Mouse (Mus musculus) naive thymus-derived CD4-positive, alpha-beta T cell, adult 2 months (primary cell): Measurements from ENCODE around the gene Lrsam1.

Experiments
- DNase-seq: peaks from one replicate; pipeline ENCODE4 v3.0.0-alpha.2; 2011; ENCODE audit warnings: low read depth

The Lrsam1 gene

GRCm38 (mm10) chr2:32966689-32967631 lies 5.5 kb upstream of the Lrsam1 start:
- peak; percentile 84 for DNase-seq

DNA sequence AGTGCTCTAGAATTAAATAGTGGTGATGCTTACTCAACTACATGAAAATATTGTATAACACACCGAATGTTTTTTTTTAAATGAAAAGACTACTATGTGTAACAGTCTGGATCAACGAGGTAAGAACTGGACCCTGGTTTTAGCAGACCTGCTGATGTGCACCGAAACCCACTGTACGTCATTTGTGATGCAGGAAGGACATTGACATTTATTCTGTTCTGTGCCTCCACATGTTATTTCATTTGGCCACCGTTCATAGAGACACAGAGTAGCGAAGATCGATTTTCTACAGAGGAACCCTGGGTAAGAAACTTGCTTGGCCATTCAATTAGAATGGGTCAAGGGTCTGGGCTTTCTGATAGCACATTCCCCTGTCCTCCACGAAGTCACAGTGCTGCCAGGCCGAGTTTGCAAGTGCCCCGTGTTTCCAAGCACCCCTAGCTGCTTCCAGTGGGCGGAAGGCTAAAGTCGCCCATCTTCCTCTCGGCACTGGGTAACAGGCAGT lies 4.8 kb upstream of the Lrsam1 start:
- no peak for DNase-seq

GRCm38 (mm10) chr2:32965511-32966183 lies 4.2 kb upstream of the Lrsam1 start:
- DNase-seq: peak; percentile 32

- peak; percentile 20 for DNase-seq
These were observed 3.4 kb upstream of the Lrsam1 start for GRCm38 (mm10) chr2:32964659-32965457.

DNA sequence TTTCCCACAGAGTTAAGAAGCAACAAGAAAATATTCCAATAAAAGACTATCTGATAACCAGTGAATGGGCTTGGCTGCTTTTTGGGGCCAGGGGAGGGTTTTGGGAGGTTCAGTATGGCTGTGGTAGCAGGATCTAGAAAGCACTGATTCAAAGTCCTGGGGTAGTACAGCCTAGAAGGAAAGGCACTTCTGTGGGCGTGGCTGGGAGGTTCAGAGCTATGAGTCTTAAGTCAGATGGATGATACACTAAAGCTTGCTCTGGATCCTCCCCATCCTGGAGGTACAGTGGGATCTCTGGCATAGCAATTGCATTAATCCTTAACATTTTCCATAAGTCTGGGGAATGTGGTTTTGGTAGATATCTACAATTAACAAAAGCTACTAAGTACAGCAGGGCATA lies 2.6 kb upstream of the Lrsam1 start:
- peak; percentile 15 for DNase-seq

DNA sequence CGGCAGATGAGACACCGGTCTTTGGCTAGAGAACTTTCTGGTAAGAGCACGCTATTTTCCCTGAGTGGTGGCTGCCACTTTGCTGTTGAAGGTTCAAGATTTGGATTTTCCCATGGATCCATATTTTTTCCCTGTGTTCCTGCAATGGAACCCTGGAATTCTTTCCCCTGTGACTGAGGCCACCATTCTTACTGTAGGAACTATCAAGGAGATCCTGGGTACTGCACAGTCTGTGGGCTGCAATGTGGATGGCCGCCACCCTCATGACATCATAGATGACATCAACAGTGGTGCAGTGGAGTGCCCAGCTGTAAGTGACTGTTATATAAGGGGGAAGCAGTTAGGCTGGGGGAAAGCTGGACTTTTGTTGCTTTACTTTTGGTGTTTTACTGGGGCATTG lies 2.1 kb upstream of the Lrsam1 start:
- DNase-seq: peak; percentile 15

DNA sequence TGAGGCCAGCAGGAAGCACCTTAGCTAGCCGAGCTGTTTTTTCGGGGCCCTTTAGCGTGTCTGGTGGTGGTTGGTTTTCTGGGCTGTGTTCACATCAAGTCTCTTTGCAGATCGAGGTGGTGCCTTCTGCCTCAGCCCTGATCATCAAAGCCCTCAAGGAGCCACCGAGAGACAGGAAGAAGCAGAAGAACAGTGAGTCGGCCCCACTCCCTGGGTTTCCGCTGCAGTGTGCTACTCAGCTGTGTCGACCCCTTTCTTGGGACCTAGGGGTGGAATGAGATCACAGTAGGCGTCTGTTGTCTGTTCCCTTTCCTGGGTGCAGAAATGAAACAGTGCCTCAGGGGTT lies 1.4 kb upstream of the Lrsam1 start:
- peak; percentile 76 for DNase-seq

- no peak for DNase-seq
These were observed 854 bp upstream of the Lrsam1 start for GRCm38 (mm10) chr2:32962062-32962874.

DNA sequence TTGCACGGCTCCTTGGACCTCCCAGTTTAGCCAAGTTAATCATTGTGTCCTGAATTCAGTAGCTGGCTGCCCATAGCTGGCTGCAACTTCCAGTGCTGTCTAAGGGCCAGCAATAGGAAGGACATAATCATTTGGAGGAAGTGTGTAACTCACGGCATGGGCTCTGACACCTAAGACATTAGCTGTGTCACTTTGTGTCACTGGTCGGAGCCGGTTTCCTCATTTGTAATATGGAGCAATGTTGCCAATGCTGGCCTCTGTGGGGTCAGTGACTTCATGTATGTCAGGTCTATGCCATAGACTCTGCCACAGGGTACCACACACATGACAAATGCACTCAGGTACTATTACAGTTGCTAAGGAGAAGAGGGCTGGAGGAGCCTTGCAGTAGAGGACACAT lies 1.1 kb downstream of the Lrsam1 start:
- DNase-seq: peak; percentile 12

- peak; percentile 27 for DNase-seq
These were observed 4.1 kb downstream of the Lrsam1 start for GRCm38 (mm10) chr2:32957344-32957743.

DNA sequence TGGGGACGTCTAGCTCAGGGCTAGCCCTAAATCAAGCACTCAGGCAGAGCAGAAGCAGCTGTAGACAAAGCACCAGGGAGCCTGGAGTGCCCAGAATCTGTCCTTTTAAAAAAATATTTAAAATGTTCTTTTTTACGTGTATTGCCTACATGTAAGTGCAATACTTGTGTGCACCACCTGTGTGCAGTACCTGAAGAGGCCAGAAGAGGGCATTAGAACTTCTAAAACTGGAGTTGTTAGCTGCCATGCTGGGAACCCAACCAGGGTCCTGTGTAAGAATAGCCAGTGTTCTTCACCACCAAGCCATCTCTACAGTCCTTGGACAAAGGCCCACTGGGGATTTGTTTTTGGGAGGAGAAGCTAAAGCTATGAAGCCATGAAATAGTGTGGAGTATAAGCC lies 6.8 kb downstream of the Lrsam1 start:
- peak; percentile 41 for DNase-seq

DNA sequence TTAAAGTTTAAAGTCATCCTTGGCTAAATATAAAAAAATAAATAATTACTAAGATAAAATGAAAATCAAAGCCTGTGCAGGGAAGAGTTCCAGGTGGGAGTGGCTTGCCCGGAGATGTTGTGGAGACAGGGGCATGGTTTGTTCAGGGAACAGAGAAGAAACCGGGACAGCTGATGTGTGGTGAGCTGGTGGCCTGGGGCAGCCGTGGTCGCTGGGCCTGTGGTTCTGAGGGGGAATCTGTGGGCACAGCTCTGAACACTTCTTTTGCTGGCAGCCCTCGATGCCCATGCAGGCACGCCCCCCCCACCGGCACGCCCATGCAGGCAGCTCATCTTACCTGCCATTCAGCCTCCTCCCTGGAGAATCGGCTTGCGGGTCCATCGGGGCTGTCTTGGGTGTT lies 14.0 kb downstream of the Lrsam1 start:
- no peak for DNase-seq

GRCm38 (mm10) chr2:32940483-32940882 lies 20.9 kb downstream of the Lrsam1 start:
- no peak for DNase-seq

GRCm38 (mm10) chr2:32939418-32939817 lies 22.0 kb downstream of the Lrsam1 start:
- DNase-seq: peak; percentile 66

- DNase-seq: no peak
These were observed 22.7 kb downstream of the Lrsam1 start for GRCm38 (mm10) chr2:32938741-32939140.

DNA sequence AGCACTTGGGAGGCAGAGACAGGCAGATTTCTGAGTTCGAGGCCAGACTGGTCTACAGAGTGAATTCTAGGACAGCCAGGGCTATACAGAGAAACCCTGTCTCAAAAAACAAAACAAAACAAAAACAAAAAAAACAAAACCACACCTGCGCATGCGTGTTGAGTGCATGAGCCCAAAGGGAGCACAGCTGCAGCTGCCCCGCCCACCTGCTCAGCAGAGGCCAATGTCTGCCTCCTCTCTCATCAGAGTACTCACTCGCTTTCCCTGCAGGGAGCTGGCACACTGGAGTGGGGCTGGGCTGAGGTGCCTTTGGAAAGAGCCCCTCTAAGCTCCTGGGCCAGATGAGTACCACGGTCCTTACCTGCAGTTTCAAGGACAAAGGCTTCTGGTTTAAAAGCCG lies 29.7 kb downstream of the Lrsam1 start:
- DNase-seq: peak; percentile 57

- no peak for DNase-seq
These were observed 32.2 kb downstream of the Lrsam1 start for GRCm38 (mm10) chr2:32928947-32929829.

- DNase-seq: peak; percentile 35
These were observed 33.0 kb downstream of the Lrsam1 start for GRCm38 (mm10) chr2:32928235-32928946.

DNA sequence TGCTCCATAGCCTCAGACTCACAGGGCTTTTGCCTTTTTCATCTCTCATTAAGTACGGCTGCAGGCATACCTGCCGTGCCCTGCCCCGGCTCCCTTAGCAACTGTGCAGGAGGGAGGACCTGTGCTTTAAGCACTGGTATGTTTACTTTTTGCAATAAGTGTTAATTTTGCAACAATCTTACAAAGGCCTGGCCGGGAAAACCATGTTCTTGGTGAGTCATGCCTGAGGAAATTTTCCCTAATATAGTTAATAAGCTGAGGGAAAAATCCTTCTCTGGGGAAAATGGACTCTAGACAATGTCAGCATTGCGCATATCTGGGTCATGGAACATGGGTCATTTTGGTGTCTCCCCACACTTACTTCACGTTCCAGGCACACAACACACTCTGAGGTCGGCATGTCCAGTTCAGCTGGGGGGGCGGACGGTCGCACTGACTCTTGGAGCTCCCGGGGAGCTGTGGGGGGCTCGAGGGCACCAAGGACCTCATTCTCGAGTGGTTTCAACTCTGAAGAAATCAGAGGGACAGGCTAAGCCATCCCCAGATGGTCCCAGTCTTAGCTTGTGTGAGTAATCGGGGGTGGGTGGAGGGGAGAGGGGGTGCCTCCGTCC lies 33.7 kb downstream of the Lrsam1 start:
- DNase-seq: no peak
